Mouse (Mus musculus) hindbrain, embryonic 15.5 days (tissue): Measurements from ENCODE around the gene Zfand2b. TPM values are rescaled to one million over a fixed set of nuclear protein-coding genes. Genes with fewer than 3 reads are reported as not detected.

ENCODE experiments used
- ATAC-seq: fragments of 200-750 bp; cut with Nextera tagmentation; 2 replicates; pipeline ENCODE4 v1.8.0; 2017; ENCODE audit warnings: low read depth, moderate number of reproducible peaks, moderate TSS enrichment; ENCODE audit not compliant: low FRiP score
- H3K27ac ChIP-seq: fragments of 300-500 bp; sonication (generic); replicated peaks from 2 replicates; pipeline ENCODE4 v1.5.1; 2015; ENCODE audit warnings: mild to moderate bottlenecking, inconsistent platforms
- H3K27me3 ChIP-seq: fragments of 300-500 bp; sonication (generic); 2 replicates; pipeline ENCODE4 v1.6.1; 2015; ENCODE audit warnings: control low read depth, inconsistent platforms
- H3K36me3 ChIP-seq: fragments of 300-500 bp; sonication (generic); 2 replicates; pipeline ENCODE4 v1.6.1; 2015; ENCODE audit warnings: control low read depth, inconsistent platforms
- H3K4me1 ChIP-seq: fragments of 300-500 bp; sonication (generic); replicated peaks from 2 replicates; pipeline ENCODE4 v1.6.1; 2015; ENCODE audit warnings: control low read depth, inconsistent platforms
- H3K4me2 ChIP-seq: fragments of 300-500 bp; sonication (generic); 2 replicates; pipeline ENCODE4 v1.6.1; 2015; ENCODE audit warnings: moderate library complexity, mild to moderate bottlenecking, inconsistent platforms
- H3K4me3 ChIP-seq: fragments of 300-500 bp; sonication (generic); 2 replicates; pipeline ENCODE4 v1.5.1; 2015; ENCODE audit warnings: mild to moderate bottlenecking, inconsistent platforms
- H3K9ac ChIP-seq: fragments of 300-500 bp; sonication (generic); 2 replicates; pipeline ENCODE4 v1.6.1; 2015; ENCODE audit warnings: inconsistent platforms
- H3K9me3 ChIP-seq: fragments of 300-500 bp; sonication (generic); 2 replicates; pipeline ENCODE4 v1.6.1; 2016; ENCODE audit warnings: control low read depth, inconsistent platforms
- WGBS: fragments of 180-500 bp; shearing (Covaris S2); methylation state at CpG from one replicate; pipeline ENCODE4 v1.1.7; 2015; 5-methylcytosine and 5-hydroxymethylcytosine counted together
- polyA plus RNA-seq: library from polyadenylated mRNA; unstranded; fragments of >200 nt; fragmentation: Nextera tagmentation; extraction: Ambion mirVana; gene quantifications from 2 replicates; pipeline ENCODE4 v1.2.1, GENCODE M21; 2015

Zfand2b gene
- polyA plus RNA-seq, 1 experiment from 2014 or later, result 40.1 TPM

GRCm38 (mm10) chr1:75180105-75180590 lies 11.7 kb downstream of the Zfand2b start, which contains the start of gene Abcb6:
TSS of gene Abcb6 (minus strand) at chr1:75180392.
- peaks cover 30% of the 10 kb centered on the region for H3K4me1 ChIP-seq
- peak within 1 kb of the TSS; percentile 50 for H3K4me3 ChIP-seq
- H3K27ac ChIP-seq, result peak within 1 kb of the TSS; percentile 61
- peak within 1 kb of the TSS; percentile 50 for H3K9ac ChIP-seq
- peaks cover 68% of the 10 kb centered on the region for H3K36me3 ChIP-seq
- no peaks in the 10 kb centered on the region for H3K9me3 ChIP-seq
- ATAC-seq, result peak; percentile 91
- H3K4me2 ChIP-seq, result peak within 1 kb of the TSS; percentile 89
- WGBS, result under 1% methylated on average over 31 of the region's 31 CpGs
- no peaks in the 10 kb centered on the region for H3K27me3 ChIP-seq

GRCm38 (mm10) chr1:75180741-75181140 lies 12.3 kb downstream of the Zfand2b start:
- no peak overlapping the region for H3K27ac ChIP-seq
- WGBS, result 41% methylated on average over 7 of the region's 7 CpGs
- H3K27me3 ChIP-seq, result no peaks in the 10 kb centered on the region
- H3K4me1 ChIP-seq, result peaks cover 30% of the 10 kb centered on the region
- no peaks in the 10 kb centered on the region for H3K9me3 ChIP-seq
- no peak overlapping the region for H3K9ac ChIP-seq
- H3K4me3 ChIP-seq, result peak overlapping the region; percentile 50; the same call in 1 of the 2 replicates
- H3K4me2 ChIP-seq, result peak overlapping the region; percentile 89
- peaks cover 68% of the 10 kb centered on the region for H3K36me3 ChIP-seq
- no peak for ATAC-seq

DNA sequence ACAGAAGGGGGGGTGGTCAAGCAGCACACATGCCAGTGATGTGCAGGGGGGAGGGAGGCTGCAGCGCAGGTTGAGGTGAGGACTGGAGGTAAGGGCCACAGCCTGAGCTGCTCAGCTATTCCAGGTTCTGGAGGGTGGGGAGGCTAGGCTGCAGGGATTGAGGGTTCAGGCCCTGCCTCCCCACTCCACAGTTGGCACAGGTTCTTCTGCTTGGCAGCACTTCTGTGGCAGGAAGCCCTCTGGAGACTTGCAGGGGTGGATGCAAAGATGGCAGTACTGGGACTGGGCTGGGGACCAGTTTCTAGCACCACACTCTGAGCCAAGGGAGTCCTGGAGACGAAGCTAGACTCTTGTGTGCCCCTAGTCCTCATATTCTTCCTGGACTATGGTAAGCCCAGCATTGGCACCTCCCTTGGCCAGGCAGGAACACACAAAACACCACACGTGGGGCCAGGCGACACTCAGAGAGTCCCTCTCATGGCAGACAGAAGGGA lies 13.0 kb downstream of the Zfand2b start:
- Histone ChIP-seq H3K27me3 (no peaks in the 10 kb centered on the region), H3K36me3 (peaks cover 68% of the 10 kb centered on the region), H3K4me2 (no peak overlapping the region), H3K4me3 (no peak overlapping the region), H3K9me3 (no peaks in the 10 kb centered on the region), H3K4me1 (peaks cover 30% of the 10 kb centered on the region), H3K9ac (no peak overlapping the region), H3K27ac (no peak overlapping the region)
- ATAC-seq, result no peak
- WGBS, result 80% methylated on average over 4 of the region's 4 CpGs

DNA sequence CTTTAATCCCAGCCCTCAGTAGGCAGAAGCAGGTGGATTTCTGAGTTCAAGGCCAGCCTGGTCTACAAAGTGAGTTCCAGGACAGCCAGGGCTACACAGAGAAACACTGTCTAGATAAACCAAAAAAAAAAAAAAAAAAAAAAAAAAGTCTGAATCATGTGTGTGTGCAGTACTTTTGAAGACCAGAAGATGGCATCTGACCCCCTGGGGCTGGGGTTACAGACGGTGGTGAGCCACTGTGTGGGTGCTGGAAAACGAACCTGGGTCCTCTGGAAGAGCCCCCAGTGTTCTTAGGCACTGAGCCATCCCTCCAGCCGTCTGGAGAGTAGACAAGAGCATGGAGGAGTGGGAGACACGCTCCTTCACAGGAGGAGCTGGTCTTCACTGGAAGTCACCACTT lies 13.7 kb downstream of the Zfand2b start:
- Histone ChIP-seq H3K4me2 (no peak overlapping the region), H3K4me3 (no peak overlapping the region), H3K36me3 (peaks cover 68% of the 10 kb centered on the region), H3K27ac (no peak overlapping the region), H3K9ac (no peak overlapping the region), H3K9me3 (no peaks in the 10 kb centered on the region), H3K27me3 (no peaks in the 10 kb centered on the region), H3K4me1 (peaks cover 30% of the 10 kb centered on the region)
- WGBS, result 71% methylated on average over 4 of the region's 4 CpGs
- ATAC-seq, result no peak

GRCm38 (mm10) chr1:75185495-75185894 lies 17.0 kb downstream of the Zfand2b start:
- no peak overlapping the region for H3K4me2 ChIP-seq
- H3K9ac ChIP-seq, result no peak overlapping the region
- ATAC-seq, result no peak
- H3K4me1 ChIP-seq, result peaks cover 10% of the 10 kb centered on the region
- H3K27me3 ChIP-seq, result no peaks in the 10 kb centered on the region
- no peak overlapping the region for H3K4me3 ChIP-seq
- no peaks in the 10 kb centered on the region for H3K9me3 ChIP-seq
- H3K36me3 ChIP-seq, result peaks cover 81% of the 10 kb centered on the region
- no peak overlapping the region for H3K27ac ChIP-seq
- WGBS, result 90% methylated on average over 11 of the region's 11 CpGs

GRCm38 (mm10) chr1:75187126-75187525 lies 18.7 kb downstream of the Zfand2b start:
- no peak overlapping the region for H3K4me3 ChIP-seq
- no peaks in the 10 kb centered on the region for H3K9me3 ChIP-seq
- no peak overlapping the region for H3K9ac ChIP-seq
- H3K27ac ChIP-seq, result no peak overlapping the region
- no peak overlapping the region for H3K4me2 ChIP-seq
- peaks cover 15% of the 10 kb centered on the region for H3K4me1 ChIP-seq
- peaks cover 70% of the 10 kb centered on the region for H3K36me3 ChIP-seq
- H3K27me3 ChIP-seq, result no peaks in the 10 kb centered on the region
- no peak for ATAC-seq

GRCm38 (mm10) chr1:75187914-75188483 lies 19.6 kb downstream of the Zfand2b start:
- Histone ChIP-seq H3K4me1 (peaks cover 20% of the 10 kb centered on the region), H3K9me3 (no peaks in the 10 kb centered on the region), H3K36me3 (peaks cover 61% of the 10 kb centered on the region), H3K4me2 (no peak overlapping the region), H3K27ac (no peak overlapping the region), H3K9ac (no peak overlapping the region), H3K4me3 (no peak overlapping the region), H3K27me3 (no peaks in the 10 kb centered on the region)
- no peak for ATAC-seq
- WGBS, result 83% methylated on average over 2 of the region's 2 CpGs

DNA sequence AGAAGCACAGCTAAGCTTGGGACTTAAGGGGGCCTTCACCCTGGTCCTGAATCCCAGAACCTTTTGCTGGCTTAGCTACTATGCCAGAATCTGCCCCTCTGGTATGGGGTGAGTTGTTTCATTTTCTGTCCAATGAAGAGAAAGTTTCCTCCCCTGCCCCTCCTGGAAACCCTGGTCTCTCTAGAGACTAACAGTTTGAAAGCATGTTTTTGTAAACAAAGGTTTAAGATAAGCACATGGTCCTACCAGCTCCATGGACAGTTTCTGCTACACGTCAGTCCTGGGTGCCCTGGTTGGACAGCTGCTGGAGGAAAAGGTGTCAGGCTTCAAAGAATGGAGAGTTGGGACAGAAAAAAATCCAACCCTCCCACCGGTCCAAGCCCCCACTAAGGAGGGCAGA lies 22.1 kb downstream of the Zfand2b start:
- peaks cover 39% of the 10 kb centered on the region for H3K36me3 ChIP-seq
- WGBS, result 76% methylated on average over 2 of the region's 2 CpGs
- no peak overlapping the region for H3K27ac ChIP-seq
- peaks cover 28% of the 10 kb centered on the region for H3K4me1 ChIP-seq
- peak overlapping the region; percentile 92 for H3K4me2 ChIP-seq
- H3K27me3 ChIP-seq, result no peaks in the 10 kb centered on the region
- H3K4me3 ChIP-seq, result peak overlapping the region; percentile 82; the same call in 1 of the 2 replicates
- H3K9ac ChIP-seq, result peak overlapping the region; percentile 96; the same call in 1 of the 2 replicates
- no peak for ATAC-seq
- no peaks in the 10 kb centered on the region for H3K9me3 ChIP-seq

GRCm38 (mm10) chr1:75191258-75191621 lies 22.8 kb downstream of the Zfand2b start:
- peak overlapping the region; percentile 92 for H3K4me2 ChIP-seq
- no peak; the same call in 1 of the 2 replicates for ATAC-seq
- H3K9ac ChIP-seq, result peak overlapping the region; percentile 96
- no peaks in the 10 kb centered on the region for H3K27me3 ChIP-seq
- no peaks in the 10 kb centered on the region for H3K9me3 ChIP-seq
- peaks cover 36% of the 10 kb centered on the region for H3K36me3 ChIP-seq
- H3K4me3 ChIP-seq, result peak overlapping the region; percentile 82
- 44% methylated on average over 5 of the region's 5 CpGs for WGBS
- H3K27ac ChIP-seq, result peak overlapping the region; percentile 98
- H3K4me1 ChIP-seq, result peaks cover 28% of the 10 kb centered on the region

GRCm38 (mm10) chr1:75191622-75192402 lies 23.4 kb downstream of the Zfand2b start, which contains the start of the genes Ankzf1 and Atg9a:
TSS of gene Ankzf1 (plus strand) at chr1:75192151.
TSS of gene Atg9a (minus strand) at chr1:75192196.
- Histone ChIP-seq H3K27me3 (no peaks in the 10 kb centered on the region), H3K4me3 (peak within 1 kb of the TSS; percentile 82), H3K4me2 (peak within 1 kb of the TSS; percentile 94), H3K4me1 (peaks cover 28% of the 10 kb centered on the region), H3K27ac (peak within 1 kb of the TSS; percentile 98), H3K9ac (peak within 1 kb of the TSS; percentile 96), H3K36me3 (peaks cover 34% of the 10 kb centered on the region), H3K9me3 (no peaks in the 10 kb centered on the region)
- ATAC-seq, result peak; percentile 99
- under 1% methylated on average over 55 of the region's 56 CpGs for WGBS

- no peak for ATAC-seq
- 1% methylated on average over 19 of the region's 19 CpGs for WGBS
- H3K27ac ChIP-seq, result peak overlapping the region; percentile 98
- peaks cover 28% of the 10 kb centered on the region for H3K4me1 ChIP-seq
- H3K9ac ChIP-seq, result peak overlapping the region; percentile 81
- no peaks in the 10 kb centered on the region for H3K27me3 ChIP-seq
- H3K36me3 ChIP-seq, result peaks cover 30% of the 10 kb centered on the region
- peak overlapping the region; percentile 82 for H3K4me3 ChIP-seq
- no peaks in the 10 kb centered on the region for H3K9me3 ChIP-seq
- H3K4me2 ChIP-seq, result peak overlapping the region; percentile 94
Observed at GRCm38 (mm10) chr1:75192452-75192851, 24.0 kb downstream of the Zfand2b start.

DNA sequence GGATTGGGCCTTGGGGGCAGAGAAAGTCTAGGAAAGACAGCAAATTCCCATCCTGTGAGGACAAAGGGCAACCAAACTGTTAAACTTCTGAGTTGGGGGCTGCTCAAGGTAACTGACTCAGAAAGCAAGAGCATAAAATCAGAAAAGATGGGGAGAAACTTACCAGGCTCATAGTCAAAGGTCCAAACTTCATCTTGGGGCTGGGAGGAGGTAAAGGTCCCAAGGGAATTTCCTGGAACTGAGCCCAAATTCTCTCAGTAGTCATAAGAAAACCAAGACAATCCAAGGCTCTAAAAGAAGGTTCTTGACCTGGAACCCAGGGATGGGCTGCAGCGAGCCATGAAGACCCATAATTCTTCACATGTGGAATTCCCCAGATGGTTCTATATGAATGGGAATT lies 32.8 kb downstream of the Zfand2b start:
- Histone ChIP-seq H3K27me3 (no peaks in the 10 kb centered on the region), H3K4me1 (no peaks in the 10 kb centered on the region), H3K9me3 (no peaks in the 10 kb centered on the region), H3K9ac (no peak overlapping the region), H3K27ac (no peak overlapping the region), H3K36me3 (peaks cover 25% of the 10 kb centered on the region), H3K4me3 (no peak overlapping the region), H3K4me2 (no peak overlapping the region)
- WGBS, result 96% methylated on average over 1 of the region's 1 CpGs
- no peak for ATAC-seq
